Mouse (Mus musculus) liver (tissue): ENCODE data around the gene Prl2c1.
"Not testable (repeated sequence)": the region's sequence is repeated elsewhere in the genome, so short reads cannot be mapped to it uniquely, and the experiment has no call there.

ENCODE experiments used
- DNase-seq: peaks from one replicate; pipeline ENCODE4 v3.0.0-alpha.2; 2020; ENCODE audit warnings: mixed read lengths

The Prl2c1 gene

GRCm38 (mm10) chr13:27849042-27849441, at the start of gene Prl2c1:
TSS of gene Prl2c1 (plus strand) at chr13:27849342.
- no peak for DNase-seq

- DNase-seq, result no peak
These were observed 47.8 kb upstream of the Prl2c1 start, which contains the start of gene Prl2a1 for GRCm38 (mm10) chr13:27801354-27801753. TSS of gene Prl2a1 (plus strand) at chr13:27801654.

GRCm38 (mm10) chr13:27802765-27803164, 46.4 kb upstream of the Prl2c1 start:
- DNase-seq, result no peak

GRCm38 (mm10) chr13:27904236-27904635, 55.1 kb downstream of the Prl2c1 start:
- not testable (repeated sequence) for DNase-seq
